Mouse (Mus musculus) layer of hippocampus, postnatal 14 days (tissue): ENCODE measurements at regions not wholly inside any gene's neighbourhood (a gene's known extent, or its start where the extent isn't known, plus 50 kb on each side); places are given as distances from the start of the nearest gene placed in this dataset.

Experiments used
- DNase-seq, 2 experiments: peaks; one replicate each; pipeline ENCODE4 v3.0.0; 2021 to 2022; ENCODE audit warnings: low spot score in 2 of 2, mixed read lengths in 1 of 2

GRCm38 (mm10) chr4:80442711-80443110, 391.2 kb upstream of the Tyrp1 start:
- DNase-seq, result no peak

- no peak for DNase-seq
Observed at GRCm38 (mm10) chr4:80463615-80464014, 370.3 kb upstream of the Tyrp1 start.

GRCm38 (mm10) chr4:80475736-80476478, 358.0 kb upstream of the Tyrp1 start:
- peak in 1 of 2 experiments; percentile 10 for DNase-seq

- no peak for DNase-seq
Observed at GRCm38 (mm10) chr4:80515087-80515486, 318.8 kb upstream of the Tyrp1 start.

GRCm38 (mm10) chr4:80517476-80518285, 316.2 kb upstream of the Tyrp1 start:
- DNase-seq, result peak; percentile 71 to 80

- DNase-seq, result no peak
Observed at GRCm38 (mm10) chr4:80518589-80518988, 315.3 kb upstream of the Tyrp1 start.

- DNase-seq, result no peak
Observed at GRCm38 (mm10) chr4:80539854-80540253, 294.1 kb upstream of the Tyrp1 start.

- no peak for DNase-seq
Observed at GRCm38 (mm10) chr4:80545086-80545485, 288.8 kb upstream of the Tyrp1 start.

GRCm38 (mm10) chr4:80589438-80589837, 244.5 kb upstream of the Tyrp1 start:
- DNase-seq, result no peak

GRCm38 (mm10) chr4:80628271-80628670, 205.7 kb upstream of the Tyrp1 start:
- peak in 1 of 2 experiments; percentile 42 for DNase-seq

GRCm38 (mm10) chr4:80629251-80629650, 204.7 kb upstream of the Tyrp1 start:
- DNase-seq, result no peak

- no peak for DNase-seq
Observed at GRCm38 (mm10) chr4:80630260-80630659, 203.7 kb upstream of the Tyrp1 start.

- DNase-seq, result no peak
Observed at GRCm38 (mm10) chr4:80631041-80631440, 202.9 kb upstream of the Tyrp1 start.

- DNase-seq, result no peak
Observed at GRCm38 (mm10) chr4:80631441-80631840, 202.5 kb upstream of the Tyrp1 start.

GRCm38 (mm10) chr4:80638381-80638780, 195.5 kb upstream of the Tyrp1 start:
- DNase-seq, result no peak
